Mouse (Mus musculus): ENCODE data around the gene Slc4a8.
"Not testable (repeated sequence)": the region's sequence is repeated elsewhere in the genome, so short reads cannot be mapped to it uniquely, and the experiment has no call there.

Slc4a8 gene

DNA sequence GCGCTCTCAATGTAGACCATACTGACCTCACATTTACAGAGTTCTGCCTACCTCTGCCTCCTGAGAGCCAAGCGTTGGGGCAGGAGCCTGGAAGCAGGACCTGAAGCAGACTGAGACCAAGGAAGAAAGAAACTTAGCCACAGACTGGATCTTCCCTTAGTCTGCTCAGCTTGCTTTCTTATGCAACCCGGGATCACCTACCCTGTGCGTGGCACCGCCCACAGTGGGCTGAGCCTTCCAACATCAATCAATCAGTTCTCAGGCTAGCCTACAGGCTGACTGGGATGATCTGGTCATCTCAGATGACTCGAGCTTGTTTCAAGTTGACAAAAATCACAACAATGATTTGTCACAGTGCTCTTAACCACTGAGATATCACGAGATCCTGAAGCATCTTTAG, 7.5 kb upstream of the Slc4a8 start:
- H3K27me3 ChIP-seq (ENCODE audit: control insufficient read depth, insufficient read depth, low read length, poor library complexity, severe bottlenecking), result no peaks in the 10 kb centered on the region
- DNase-seq (ENCODE audit: low read depth, low spot score), result no peak

DNA sequence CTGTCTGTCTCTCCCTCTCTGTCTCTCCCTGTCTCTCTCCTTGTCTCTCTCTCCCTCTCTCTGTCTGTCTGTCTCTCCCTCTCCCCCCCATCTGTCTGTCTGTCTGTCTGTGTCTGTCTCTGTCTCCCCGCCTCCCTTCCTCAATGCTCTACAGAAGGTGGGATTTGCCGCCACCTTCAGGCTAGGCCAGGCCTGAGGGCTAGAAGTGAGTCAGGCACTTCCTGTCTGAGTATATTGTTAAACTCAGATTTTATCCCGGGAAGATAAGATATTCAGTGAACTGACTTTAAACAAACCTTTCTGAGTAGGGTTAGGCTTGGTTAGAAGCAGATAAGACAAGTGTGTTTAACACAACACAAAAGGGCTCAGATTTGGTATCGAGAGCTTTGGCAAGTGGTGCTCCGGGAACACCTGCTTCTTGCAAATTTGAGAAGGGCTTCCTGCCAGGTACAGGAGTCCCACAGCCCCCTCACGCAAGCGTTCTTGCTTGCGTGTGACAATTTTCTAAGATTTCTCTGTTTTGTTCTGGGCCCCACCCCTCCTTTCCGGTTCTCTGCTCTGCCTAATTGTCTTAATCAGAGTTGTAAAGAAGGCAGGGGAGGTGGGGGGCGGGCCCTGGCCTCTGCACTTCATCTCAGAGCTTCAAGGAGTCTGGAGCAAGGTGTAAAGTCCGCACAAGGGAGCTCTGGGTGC, 6.6 kb upstream of the Slc4a8 start:
- peak; percentile 80 for DNase-seq (ENCODE audit: low read depth, low spot score)
- no peaks in the 10 kb centered on the region for H3K36me3 ChIP-seq (ENCODE audit: control insufficient read depth, insufficient read depth, low read length, poor library complexity, severe bottlenecking)
- H3K27me3 ChIP-seq (ENCODE audit: control insufficient read depth, insufficient read depth, low read length, poor library complexity, severe bottlenecking), result no peaks in the 10 kb centered on the region

More for the DNA sequence above, 7.5 kb upstream of the Slc4a8 start:
- H3K36me3 ChIP-seq (ENCODE audit: control insufficient read depth, insufficient read depth, low read length, poor library complexity, severe bottlenecking), result no peaks in the 10 kb centered on the region

DNA sequence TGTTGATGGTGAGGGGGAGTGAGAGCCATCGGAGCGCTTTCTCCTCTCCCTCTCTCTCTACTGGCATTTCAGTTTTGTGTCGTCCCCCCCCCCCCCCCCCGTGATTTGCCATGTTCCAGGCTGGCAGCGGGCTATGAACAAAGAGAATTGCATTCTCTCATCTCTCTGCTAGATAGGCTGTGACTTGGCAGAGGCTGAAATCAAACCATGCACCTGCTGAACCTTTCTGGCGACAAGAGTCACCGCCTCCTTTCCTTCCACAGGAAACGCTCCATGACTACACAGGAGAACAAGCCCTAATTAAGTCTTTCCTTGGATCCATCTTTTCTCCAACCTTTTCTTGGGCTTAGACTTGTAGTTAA, 6.1 kb upstream of the Slc4a8 start:
- Histone ChIP-seq H3K36me3 (ENCODE audit: control insufficient read depth, insufficient read depth, low read length, poor library complexity, severe bottlenecking) (no peaks in the 10 kb centered on the region), H3K27me3 (ENCODE audit: control insufficient read depth, insufficient read depth, low read length, poor library complexity, severe bottlenecking) (no peaks in the 10 kb centered on the region)
- no peak for DNase-seq (ENCODE audit: low read depth, low spot score)

DNA sequence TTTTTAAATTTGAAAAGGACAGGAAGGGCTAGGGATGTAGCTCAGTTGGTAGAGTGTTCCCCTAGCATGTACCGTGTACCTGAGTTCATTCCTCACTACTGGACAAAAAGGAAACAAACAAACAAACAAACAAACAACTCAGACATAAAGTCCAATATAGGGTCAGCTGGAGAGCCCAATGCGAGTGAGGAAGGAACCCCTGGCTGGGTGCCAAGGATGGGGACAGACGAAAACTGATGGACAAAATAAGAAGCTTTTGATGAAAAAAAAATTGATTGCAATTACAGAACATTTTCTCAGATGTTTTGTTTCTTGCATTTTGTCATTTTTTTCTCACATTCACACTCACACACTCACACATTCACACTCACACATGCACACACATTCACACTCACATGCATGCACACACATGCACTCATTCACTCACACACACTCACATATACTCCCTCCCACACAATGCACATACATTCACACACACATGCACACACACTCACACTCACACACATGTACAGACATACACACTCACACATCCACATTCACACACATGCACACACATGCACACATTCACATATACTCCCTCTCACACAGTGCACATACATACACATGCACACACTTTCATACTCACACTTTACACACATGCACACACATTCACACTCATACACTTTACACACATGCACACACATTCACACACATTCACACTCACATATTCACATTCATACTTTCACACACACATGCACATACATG, 5.5 kb upstream of the Slc4a8 start:
- Histone ChIP-seq H3K36me3 (ENCODE audit: control insufficient read depth, insufficient read depth, low read length, poor library complexity, severe bottlenecking) (no peaks in the 10 kb centered on the region), H3K27me3 (ENCODE audit: control insufficient read depth, insufficient read depth, low read length, poor library complexity, severe bottlenecking) (no peaks in the 10 kb centered on the region)
- DNase-seq (ENCODE audit: low read depth, low spot score), result no peak

DNA sequence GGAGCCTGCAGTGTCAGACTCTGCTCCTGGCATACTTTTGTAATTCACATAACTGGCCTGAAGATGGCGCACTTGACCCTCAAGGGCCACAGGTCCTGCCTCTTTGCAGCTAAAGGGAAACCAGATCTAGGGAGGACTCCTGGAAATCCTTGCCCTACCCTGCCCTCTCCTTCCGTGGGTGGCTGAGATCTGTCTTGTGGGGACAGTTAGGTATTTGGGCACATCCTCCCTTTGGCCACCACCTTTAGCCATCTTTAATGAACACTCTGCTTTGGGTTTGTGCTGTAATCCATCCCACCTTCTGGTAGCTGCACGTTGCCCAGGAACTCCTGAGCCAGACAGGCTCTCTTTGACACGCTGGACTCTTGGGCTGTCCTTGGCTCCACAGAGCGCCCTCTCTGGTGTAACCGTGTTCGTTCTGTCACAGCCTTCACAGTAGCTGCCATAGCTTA, 4.0 kb upstream of the Slc4a8 start:
- DNase-seq (ENCODE audit: low read depth, low spot score), result peak; percentile 87
- H3K27me3 ChIP-seq (ENCODE audit: control insufficient read depth, insufficient read depth, low read length, poor library complexity, severe bottlenecking), result no peaks in the 10 kb centered on the region
- no peaks in the 10 kb centered on the region for H3K36me3 ChIP-seq (ENCODE audit: control insufficient read depth, insufficient read depth, low read length, poor library complexity, severe bottlenecking)

DNA sequence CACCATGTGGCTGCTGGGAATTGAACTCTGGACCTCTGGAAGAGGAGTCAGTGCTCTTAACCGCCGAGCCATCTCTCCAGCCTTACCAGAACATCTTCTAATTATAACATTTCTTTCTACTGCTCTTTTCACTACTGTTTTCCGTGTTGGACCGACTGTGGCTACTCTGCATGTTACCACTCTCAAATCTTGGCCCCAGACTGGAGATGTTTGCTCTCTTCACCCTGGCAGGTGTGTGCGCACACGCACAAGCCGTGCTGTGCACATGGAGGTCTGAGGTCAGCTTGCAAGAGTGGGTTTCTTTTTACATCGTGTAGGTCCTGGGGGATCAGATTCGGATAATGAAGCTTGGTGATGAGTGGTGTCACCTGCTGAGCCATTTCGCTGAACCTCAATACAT, 2.3 kb upstream of the Slc4a8 start:
- Histone ChIP-seq H3K36me3 (ENCODE audit: control insufficient read depth, insufficient read depth, low read length, poor library complexity, severe bottlenecking) (no peaks in the 10 kb centered on the region), H3K27me3 (ENCODE audit: control insufficient read depth, insufficient read depth, low read length, poor library complexity, severe bottlenecking) (no peaks in the 10 kb centered on the region)
- no peak for DNase-seq (ENCODE audit: low read depth, low spot score)

DNA sequence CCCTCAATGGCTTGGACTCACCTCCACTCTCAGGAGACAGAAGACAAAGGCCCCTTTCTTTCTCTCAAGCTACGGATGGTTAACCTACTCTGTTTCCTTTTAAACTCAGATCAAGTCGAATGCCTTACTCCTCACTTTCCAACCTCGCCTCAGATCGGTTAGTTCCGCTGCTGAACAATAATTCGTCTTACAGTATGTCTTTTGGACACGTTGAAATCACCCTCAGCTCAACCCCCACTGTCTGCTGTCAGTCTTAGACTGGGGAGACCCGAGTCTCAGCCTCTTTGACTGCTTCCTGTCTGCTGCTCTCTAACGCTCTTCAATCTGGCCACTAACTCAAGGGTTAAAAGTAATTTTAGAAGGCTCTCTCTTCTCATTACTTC, 520 bp upstream of the Slc4a8 start:
- Histone ChIP-seq H3K27me3 (ENCODE audit: control insufficient read depth, insufficient read depth, low read length, poor library complexity, severe bottlenecking) (no peaks in the 10 kb centered on the region), H3K36me3 (ENCODE audit: control insufficient read depth, insufficient read depth, low read length, poor library complexity, severe bottlenecking) (no peaks in the 10 kb centered on the region)
- DNase-seq (ENCODE audit: low read depth, low spot score), result no peak

DNA sequence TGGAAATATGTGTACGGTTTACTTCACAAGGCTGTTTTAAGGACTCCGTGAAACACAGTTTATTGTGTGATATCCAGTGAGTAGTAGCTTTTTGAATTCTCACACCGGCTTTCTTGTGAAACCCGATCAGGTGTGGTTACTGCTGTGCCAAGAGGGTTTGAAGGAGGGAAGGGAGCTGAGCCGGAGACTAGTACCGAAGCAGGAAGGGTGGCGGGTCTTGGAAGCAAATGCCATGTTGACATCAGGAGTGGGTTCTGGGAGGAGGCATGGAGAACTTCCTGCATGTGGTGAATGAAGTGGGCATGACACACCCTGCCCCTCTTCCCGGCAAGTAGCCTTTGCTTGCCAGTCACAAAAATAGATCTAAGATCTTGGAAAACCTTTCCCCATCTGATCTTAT, 1.1 kb downstream of the Slc4a8 start:
- no peaks in the 10 kb centered on the region for H3K36me3 ChIP-seq (ENCODE audit: control insufficient read depth, insufficient read depth, low read length, poor library complexity, severe bottlenecking)
- DNase-seq (ENCODE audit: low read depth, low spot score), result no peak
- H3K27me3 ChIP-seq (ENCODE audit: control insufficient read depth, insufficient read depth, low read length, poor library complexity, severe bottlenecking), result no peaks in the 10 kb centered on the region

DNA sequence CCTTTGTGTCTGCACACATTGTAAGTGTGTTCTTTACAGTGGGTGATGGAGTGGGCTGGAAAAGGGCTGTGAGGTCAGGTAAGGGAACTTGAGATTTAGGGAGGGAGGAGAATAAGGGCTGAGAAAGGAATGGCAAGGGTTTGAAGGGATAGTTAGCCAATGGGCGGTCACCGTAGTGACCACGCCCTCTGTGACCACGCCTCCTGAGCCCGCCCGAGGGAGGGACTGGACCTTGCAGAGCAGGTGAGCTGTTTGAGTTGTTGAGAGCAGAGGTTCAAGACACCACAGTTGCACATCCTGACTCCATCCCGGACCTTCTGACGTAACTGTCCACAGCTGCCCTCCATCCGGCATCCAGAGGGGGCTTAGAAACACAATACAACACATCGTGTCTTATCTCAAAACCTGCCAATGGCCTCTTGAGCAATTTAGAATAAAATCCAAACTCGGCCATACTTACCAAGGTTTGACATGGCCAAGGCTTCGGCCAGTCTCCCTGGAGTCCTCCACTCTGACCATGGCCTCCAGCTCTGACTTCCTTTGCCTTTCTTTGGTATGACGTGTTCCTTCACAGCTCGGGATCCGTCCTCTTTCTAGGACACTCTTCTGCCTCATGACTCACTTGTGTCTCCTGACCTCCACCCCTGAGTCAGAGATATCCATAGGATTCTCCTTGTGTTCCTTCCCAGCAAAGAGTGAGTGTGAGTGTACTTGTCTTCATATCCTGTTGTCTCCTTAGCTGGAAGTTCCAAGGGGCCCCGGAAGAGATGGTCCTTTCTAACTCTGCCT, 2.8 kb downstream of the Slc4a8 start:
- no peak for DNase-seq (ENCODE audit: low read depth, low spot score)
- no peaks in the 10 kb centered on the region for H3K27me3 ChIP-seq (ENCODE audit: control insufficient read depth, insufficient read depth, low read length, poor library complexity, severe bottlenecking)
- no peaks in the 10 kb centered on the region for H3K36me3 ChIP-seq (ENCODE audit: control insufficient read depth, insufficient read depth, low read length, poor library complexity, severe bottlenecking)

DNA sequence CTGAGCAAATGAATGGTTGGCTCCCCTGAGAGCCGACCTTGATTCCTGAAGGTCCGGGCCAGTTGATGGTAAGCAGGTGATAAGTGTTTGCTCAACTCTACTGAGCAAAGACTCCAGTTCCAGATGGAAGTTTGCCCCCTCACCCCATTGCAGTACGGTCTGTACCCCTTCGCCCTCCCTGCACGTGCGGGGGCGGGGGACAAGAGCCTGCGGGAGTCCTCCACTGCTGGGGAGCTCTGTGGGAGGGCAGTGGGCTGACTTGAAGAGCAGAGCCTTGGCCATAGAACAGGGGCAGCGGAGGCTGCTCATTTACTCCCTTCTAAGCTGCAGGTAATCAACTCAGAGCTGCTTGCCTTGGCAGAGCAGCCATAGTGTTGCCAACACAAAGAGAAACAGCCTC, 5.3 kb downstream of the Slc4a8 start:
- Histone ChIP-seq H3K27me3 (ENCODE audit: control insufficient read depth, insufficient read depth, low read length, poor library complexity, severe bottlenecking) (no peaks in the 10 kb centered on the region), H3K36me3 (ENCODE audit: control insufficient read depth, insufficient read depth, low read length, poor library complexity, severe bottlenecking) (no peaks in the 10 kb centered on the region)
- no peak for DNase-seq (ENCODE audit: low read depth, low spot score)

DNA sequence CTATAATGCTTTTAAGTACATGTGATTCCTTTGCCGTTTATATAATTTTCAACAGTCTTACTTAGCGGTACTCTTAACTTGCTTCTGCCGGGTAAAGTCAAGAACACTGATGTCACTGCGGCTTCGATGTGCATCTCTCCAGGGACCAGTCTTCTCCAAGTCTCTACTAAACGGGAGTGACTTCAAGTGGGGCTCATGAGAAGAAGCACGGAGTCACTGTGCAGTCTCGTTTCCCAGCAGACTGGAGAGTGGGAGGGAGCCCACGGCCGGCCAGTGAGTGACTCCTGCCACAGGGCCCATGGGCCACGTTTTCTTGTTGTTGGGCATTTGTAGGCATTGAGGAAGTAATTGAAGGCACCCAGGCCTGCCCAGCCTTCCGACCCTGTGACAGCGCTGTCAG, 6.3 kb downstream of the Slc4a8 start:
- no peak for DNase-seq (ENCODE audit: low read depth, low spot score)
- no peaks in the 10 kb centered on the region for H3K27me3 ChIP-seq (ENCODE audit: control insufficient read depth, insufficient read depth, low read length, poor library complexity, severe bottlenecking)
- H3K36me3 ChIP-seq (ENCODE audit: control insufficient read depth, insufficient read depth, low read length, poor library complexity, severe bottlenecking), result no peaks in the 10 kb centered on the region

DNA sequence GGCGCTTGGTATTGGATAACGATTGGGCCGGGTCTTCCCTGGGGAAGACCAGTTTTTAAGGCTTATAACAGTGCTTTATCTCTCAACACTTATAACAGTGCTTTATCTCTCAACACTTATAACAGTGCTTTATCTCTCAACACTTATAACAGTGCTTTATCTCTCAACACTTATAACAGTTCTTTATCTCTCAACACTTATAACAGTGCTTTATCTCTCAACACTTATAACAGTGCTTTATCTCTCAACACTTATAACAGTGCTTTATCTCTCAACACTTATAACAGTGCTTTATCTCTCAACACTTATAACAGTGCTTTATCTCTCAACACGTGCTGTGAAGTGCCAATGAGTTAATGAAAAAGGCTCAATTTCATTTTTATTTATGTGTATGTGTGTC, 7.5 kb downstream of the Slc4a8 start:
- not testable (repeated sequence) for DNase-seq (ENCODE audit: low read depth, low spot score); H3K36me3 ChIP-seq (ENCODE audit: control insufficient read depth, insufficient read depth, low read length, poor library complexity, severe bottlenecking); H3K27me3 ChIP-seq (ENCODE audit: control insufficient read depth, insufficient read depth, low read length, poor library complexity, severe bottlenecking)

DNA sequence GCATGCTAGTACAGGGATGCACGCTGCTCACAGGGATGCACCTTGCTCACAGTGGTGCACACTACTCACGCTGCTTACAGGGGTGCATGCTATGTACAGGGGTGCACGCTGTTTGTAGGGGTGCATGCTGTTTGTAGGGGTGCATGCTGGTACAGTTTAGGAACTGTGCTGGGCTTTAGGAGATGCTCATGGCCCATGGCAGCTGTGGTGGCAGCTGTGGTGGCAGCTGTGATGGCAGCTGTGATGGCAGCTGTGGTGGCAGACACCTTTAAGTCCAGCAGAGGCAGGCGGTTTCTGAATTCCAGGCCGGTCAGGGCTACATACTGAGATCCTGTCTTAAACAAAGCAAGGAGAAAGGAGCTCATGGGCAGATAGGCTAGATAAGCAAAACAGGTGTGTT, 8.8 kb downstream of the Slc4a8 start:
- Histone ChIP-seq H3K27me3 (ENCODE audit: control insufficient read depth, insufficient read depth, low read length, poor library complexity, severe bottlenecking) (no peaks in the 10 kb centered on the region), H3K36me3 (ENCODE audit: control insufficient read depth, insufficient read depth, low read length, poor library complexity, severe bottlenecking) (no peaks in the 10 kb centered on the region)
- DNase-seq (ENCODE audit: low read depth, low spot score), result no peak

DNA sequence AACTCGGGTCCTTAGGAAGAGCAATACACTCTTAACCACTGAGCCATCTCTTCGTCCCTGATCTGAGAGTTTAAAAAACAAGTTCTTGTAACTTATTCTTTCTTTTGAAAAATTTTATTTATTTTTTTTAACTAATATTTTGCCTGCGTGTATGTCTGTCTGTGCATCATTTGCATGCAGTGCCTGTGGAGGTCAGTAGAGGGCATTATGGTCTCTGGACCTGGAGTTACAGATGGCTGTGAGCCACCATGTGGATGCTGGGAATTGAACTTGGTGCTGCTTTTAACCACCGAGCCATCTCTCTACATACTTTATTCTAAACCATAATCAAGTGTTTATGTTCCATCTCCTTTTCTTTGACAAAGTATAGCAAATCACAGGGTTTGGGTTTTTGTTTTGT, 11.1 kb downstream of the Slc4a8 start:
- H3K27me3 ChIP-seq (ENCODE audit: control insufficient read depth, insufficient read depth, low read length, poor library complexity, severe bottlenecking), result no peaks in the 10 kb centered on the region
- no peak for DNase-seq (ENCODE audit: low read depth, low spot score)
- H3K36me3 ChIP-seq (ENCODE audit: control insufficient read depth, insufficient read depth, low read length, poor library complexity, severe bottlenecking), result no peaks in the 10 kb centered on the region

DNA sequence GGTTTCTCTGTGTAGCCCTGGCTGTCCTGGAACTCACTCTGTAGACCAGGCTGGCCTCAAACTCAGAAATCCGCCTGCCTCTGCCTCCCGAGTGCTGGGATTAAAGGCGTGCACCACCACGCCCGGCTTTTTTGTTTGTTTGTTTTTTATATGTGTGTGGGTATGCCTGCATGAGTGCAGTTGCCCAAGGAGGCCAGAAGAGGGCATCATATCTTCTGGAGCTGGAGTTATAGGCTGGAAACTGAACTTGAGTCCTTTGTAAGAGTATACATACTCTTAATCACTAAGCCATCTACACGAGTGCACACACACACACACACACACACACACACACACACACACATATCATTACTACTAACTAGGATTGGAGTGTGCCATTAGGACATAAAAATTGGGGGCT, 12.3 kb downstream of the Slc4a8 start:
- H3K27me3 ChIP-seq (ENCODE audit: control insufficient read depth, insufficient read depth, low read length, poor library complexity, severe bottlenecking); H3K36me3 ChIP-seq (ENCODE audit: control insufficient read depth, insufficient read depth, low read length, poor library complexity, severe bottlenecking); DNase-seq (ENCODE audit: low read depth, low spot score): not testable (repeated sequence)

Data from splenic B cell, adult 2 months (primary cell).